Mouse (Mus musculus) forebrain, postnatal 0 days (tissue): Measurements from ENCODE around the gene Idh3g. TPM values are rescaled to one million over a fixed set of nuclear protein-coding genes. Genes with fewer than 3 reads are reported as not detected.
"Not testable (repeated sequence)": the region's sequence is repeated elsewhere in the genome, so short reads cannot be mapped to it uniquely, and the experiment has no call there.

Experiments used
- ATAC-seq: fragments of 200-750 bp; cut with Nextera tagmentation; 2 replicates; pipeline ENCODE4 v1.8.0; 2017; ENCODE audit warnings: mild to moderate bottlenecking, moderate library complexity
- DNase-seq: peaks from one replicate; pipeline ENCODE4 v3.0.0-alpha.2; 2015
- H3K27ac ChIP-seq: fragments of 300-500 bp; sonication (generic); 2 replicates; pipeline ENCODE4 v1.5.1; 2014; ENCODE audit warnings: low read depth, mild to moderate bottlenecking, antibody characterized with exemption, low read length, moderate library complexity, mixed read lengths
- H3K27me3 ChIP-seq: fragments of 300-500 bp; sonication (generic); 2 replicates; pipeline ENCODE4 v1.6.1; 2014; ENCODE audit warnings: mild to moderate bottlenecking, low read length, mixed read lengths; ENCODE audit not compliant: insufficient read depth
- H3K36me3 ChIP-seq: fragments of 300-500 bp; sonication (generic); 2 replicates; pipeline ENCODE4 v1.6.1; 2014; ENCODE audit warnings: mild to moderate bottlenecking, moderate library complexity; ENCODE audit not compliant: insufficient read depth
- H3K4me1 ChIP-seq: fragments of 300-500 bp; sonication (generic); 2 replicates; pipeline ENCODE4 v1.6.1; 2014; ENCODE audit warnings: antibody characterized with exemption; ENCODE audit not compliant: insufficient read depth
- H3K4me2 ChIP-seq: fragments of 300-500 bp; sonication (generic); 2 replicates; pipeline ENCODE4 v1.6.1; 2014; ENCODE audit warnings: low read depth, mild to moderate bottlenecking, moderate library complexity
- H3K4me3 ChIP-seq: fragments of 300-500 bp; sonication (generic); 2 replicates; pipeline ENCODE4 v1.5.1; 2014; ENCODE audit warnings: low read depth, low read length, mixed read lengths
- H3K9ac ChIP-seq: fragments of 300-500 bp; sonication (generic); 2 replicates; pipeline ENCODE4 v1.6.1; 2014; ENCODE audit warnings: mild to moderate bottlenecking
- H3K9me3 ChIP-seq: fragments of 300-500 bp; sonication (generic); 2 replicates; pipeline ENCODE4 v1.6.1; 2016; ENCODE audit warnings: low read length
- CTCF ChIP-seq: sonication (generic); IDR thresholded peaks from 2 replicates; pipeline ENCODE4 v1.5.1; 2016; ENCODE audit warnings: antibody characterized with exemption, control low read depth, low read depth
- WGBS: fragments of 180-500 bp; shearing (Covaris S2); extraction: QIAGEN DNeasy Blood & Tissue Kit; methylation state at CpG from one replicate; pipeline ENCODE4 v1.1.7; 2014; 5-methylcytosine and 5-hydroxymethylcytosine counted together
- polyA plus RNA-seq: library from polyadenylated mRNA; unstranded; fragments of >200 nt; fragmentation: Nextera tagmentation; extraction: Ambion mirVana; gene quantifications from 2 replicates; pipeline ENCODE4 v1.2.1, GENCODE M21; 2015
- total RNA-seq: library from RNA; depleted of rRNA; stranded (reverse); fragments of >200 nt; gene quantifications from 2 replicates; pipeline ENCODE4 v1.2.3, GENCODE M21; 2014; rRNA removed

The Idh3g gene
- total and polyA plus RNA-seq, 2 experiments from 2014 or later = 186 to 208 TPM

DNA sequence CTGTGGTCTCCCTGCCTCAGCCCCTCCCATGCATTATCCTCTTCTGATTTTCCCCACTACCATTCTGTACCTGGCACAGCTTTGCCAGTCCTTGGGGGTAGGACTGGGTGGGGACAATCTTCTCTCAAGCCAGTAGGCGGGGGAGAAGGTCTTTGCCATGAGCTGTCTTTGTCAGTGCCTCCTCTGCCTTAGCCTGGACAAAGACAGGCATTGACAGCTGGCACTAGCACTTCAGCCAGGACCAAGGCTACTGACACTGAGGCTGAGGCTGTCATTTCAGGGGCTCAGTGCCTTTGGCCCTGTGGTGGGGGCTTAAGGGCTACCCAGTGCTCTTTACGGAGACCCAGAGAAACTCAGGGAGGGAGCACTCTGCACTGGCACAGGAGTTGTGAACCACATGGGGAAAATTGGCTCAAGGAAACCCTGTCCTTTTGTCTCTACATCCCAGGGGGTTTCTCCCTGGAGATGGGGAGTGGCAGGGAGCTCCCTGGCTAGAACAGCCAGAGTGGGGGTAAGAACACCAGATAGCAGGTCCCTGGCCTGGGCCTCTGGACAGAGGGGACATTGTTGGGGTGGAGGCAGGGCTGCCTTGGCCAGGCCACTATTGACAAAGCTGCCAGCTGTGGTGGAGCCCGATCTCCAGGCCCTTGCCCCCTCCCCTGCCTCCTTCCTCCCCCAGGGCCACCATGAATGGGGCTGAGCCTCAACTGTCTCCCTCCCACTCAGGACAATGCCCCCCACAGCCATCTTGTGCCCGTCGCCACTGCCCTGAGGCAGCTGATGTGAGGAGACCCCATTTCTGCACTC, 30.2 kb downstream of the Idh3g start, which contains the start of gene Plxnb3:
TSS of gene Plxnb3 (plus strand) at position 757 of the 807 bp plus-strand sequence.
- ATAC-seq = peak; percentile 32; the same call in 1 of the 2 replicates

GRCm38 (mm10) chrX:73748977-73749376, 37.7 kb downstream of the Idh3g start:
- ATAC-seq = no peak

More for the DNA sequence above, 30.2 kb downstream of the Idh3g start, which contains the start of gene Plxnb3:
- no peaks in the 10 kb centered on the region for H3K27me3 ChIP-seq
- no peaks in the 10 kb centered on the region for H3K9me3 ChIP-seq
- H3K27ac ChIP-seq = no peak within 1 kb of the TSS
- no peak within 1 kb of the TSS for H3K4me2 ChIP-seq
- no peak within 1 kb of the TSS for H3K4me3 ChIP-seq
- TF ChIP-seq CTCF = no peak
- no peak within 1 kb of the TSS for H3K9ac ChIP-seq
- DNase-seq = no peak
- no peaks in the 10 kb centered on the region for H3K36me3 ChIP-seq
- 67% methylated on average over 5 of the region's 5 CpGs for WGBS
- no peaks in the 10 kb centered on the region for H3K4me1 ChIP-seq

GRCm38 (mm10) chrX:73744774-73745481, 41.8 kb downstream of the Idh3g start:
- TF ChIP-seq CTCF = no peak
- no peak overlapping the region for H3K27ac ChIP-seq
- no peaks in the 10 kb centered on the region for H3K4me1 ChIP-seq
- H3K4me3 ChIP-seq = no peak overlapping the region
- H3K9me3 ChIP-seq = no peaks in the 10 kb centered on the region
- ATAC-seq = no peak
- H3K27me3 ChIP-seq = no peaks in the 10 kb centered on the region
- 90% methylated on average over 1 of the region's 1 CpGs for WGBS
- DNase-seq = no peak
- no peak overlapping the region for H3K9ac ChIP-seq
- H3K36me3 ChIP-seq = no peaks in the 10 kb centered on the region
- no peak overlapping the region for H3K4me2 ChIP-seq

More at GRCm38 (mm10) chrX:73748977-73749376, 37.7 kb downstream of the Idh3g start:
- no peak for DNase-seq
- no peaks in the 10 kb centered on the region for H3K36me3 ChIP-seq
- no peak overlapping the region for H3K27ac ChIP-seq
- no peaks in the 10 kb centered on the region for H3K4me1 ChIP-seq
- WGBS = 90% methylated on average over 1 of the region's 1 CpGs
- H3K4me2 ChIP-seq = no peak overlapping the region
- no peaks in the 10 kb centered on the region for H3K9me3 ChIP-seq
- no peak overlapping the region for H3K9ac ChIP-seq
- TF ChIP-seq CTCF = no peak
- no peaks in the 10 kb centered on the region for H3K27me3 ChIP-seq
- H3K4me3 ChIP-seq = no peak overlapping the region

GRCm38 (mm10) chrX:73739841-73740240, 46.9 kb downstream of the Idh3g start:
- H3K36me3 ChIP-seq, H3K9me3 ChIP-seq, DNase-seq, H3K4me2 ChIP-seq, H3K27ac ChIP-seq, H3K4me1 ChIP-seq, H3K4me3 ChIP-seq, H3K27me3 ChIP-seq, H3K9ac ChIP-seq, ATAC-seq: not testable (repeated sequence)
- whole genome bisulfite sequencing = 94% methylated on average over 7 of the region's 7 CpGs

- Histone ChIP-seq H3K4me1 (no peaks in the 10 kb centered on the region), H3K27ac (no peak overlapping the region), H3K9me3 (no peaks in the 10 kb centered on the region), H3K9ac (no peak overlapping the region), H3K27me3 (no peaks in the 10 kb centered on the region), H3K36me3 (no peaks in the 10 kb centered on the region), H3K4me2 (no peak overlapping the region), H3K4me3 (no peak overlapping the region)
- no peak for ATAC-seq
- DNase-seq = no peak
- WGBS = 60% methylated on average over 5 of the region's 5 CpGs
- no peak for TF ChIP-seq CTCF
These were observed 47.5 kb downstream of the Idh3g start for GRCm38 (mm10) chrX:73739151-73739550.

GRCm38 (mm10) chrX:73738155-73738554, 48.5 kb downstream of the Idh3g start:
- H3K27me3 ChIP-seq = no peaks in the 10 kb centered on the region
- 45% methylated on average over 1 of the region's 1 CpGs for WGBS
- no peaks in the 10 kb centered on the region for H3K4me1 ChIP-seq
- no peak for ATAC-seq
- H3K4me2 ChIP-seq = no peak overlapping the region
- DNase-seq = no peak
- no peaks in the 10 kb centered on the region for H3K9me3 ChIP-seq
- no peak overlapping the region for H3K4me3 ChIP-seq
- H3K27ac ChIP-seq = no peak overlapping the region
- no peak overlapping the region for H3K9ac ChIP-seq
- no peaks in the 10 kb centered on the region for H3K36me3 ChIP-seq
- no peak for TF ChIP-seq CTCF

- no peak for DNase-seq
- H3K4me3 ChIP-seq = no peak overlapping the region
- H3K9me3 ChIP-seq = no peaks in the 10 kb centered on the region
- no peaks in the 10 kb centered on the region for H3K27me3 ChIP-seq
- ATAC-seq = no peak
- TF ChIP-seq CTCF = no peak
- H3K4me2 ChIP-seq = no peak overlapping the region
- H3K9ac ChIP-seq = no peak overlapping the region
- 62% methylated on average over 1 of the region's 1 CpGs for WGBS
- H3K27ac ChIP-seq = no peak overlapping the region
- H3K4me1 ChIP-seq = no peaks in the 10 kb centered on the region
- no peaks in the 10 kb centered on the region for H3K36me3 ChIP-seq
These were observed 55.8 kb downstream of the Idh3g start for GRCm38 (mm10) chrX:73730908-73731307.

Other genes starting within 250 kb of the Idh3g start
- gene Dusp9, start 147.5 kb downstream of the Idh3g start, total RNA-seq = 0.19 and 0.92 TPM in 2 replicates
- 0.23 and 0.28 TPM in 2 replicates for gene Dusp9, start 147.5 kb downstream of the Idh3g start, polyA plus RNA-seq
- 104 and 117 TPM in 2 replicates for gene Pnck, start 126.8 kb downstream of the Idh3g start, total RNA-seq
- gene Pnck, start 126.8 kb downstream of the Idh3g start, polyA plus RNA-seq = 136 and 145 TPM in 2 replicates
- gene Slc6a8, start 113.7 kb downstream of the Idh3g start, total RNA-seq = 39.5 and 45.4 TPM in 2 replicates
- gene Slc6a8, start 113.7 kb downstream of the Idh3g start, polyA plus RNA-seq = 3.9 and 5.8 TPM in 2 replicates
- gene Bcap31, start 70.7 kb downstream of the Idh3g start, total RNA-seq = 41.9 and 45.4 TPM in 2 replicates
- gene Bcap31, start 70.7 kb downstream of the Idh3g start, polyA plus RNA-seq = 113 and 121 TPM in 2 replicates
- gene Abcd1, start 70.3 kb downstream of the Idh3g start, total RNA-seq = 11.7 and 13.8 TPM in 2 replicates
- gene Abcd1, start 70.3 kb downstream of the Idh3g start, polyA plus RNA-seq = 6.7 and 7.6 TPM in 2 replicates
- 0.62 and 1.6 TPM in 2 replicates for gene Plxnb3, start 29.8 kb downstream of the Idh3g start, total RNA-seq
- 0.29 and 0.45 TPM in 2 replicates for gene Plxnb3, start 29.8 kb downstream of the Idh3g start, polyA plus RNA-seq
- 0.14 and 0.62 TPM in 2 replicates for gene Srpk3, start 12.5 kb downstream of the Idh3g start, total RNA-seq
- gene Srpk3, start 12.5 kb downstream of the Idh3g start, polyA plus RNA-seq = 0.91 and 0.99 TPM in 2 replicates
- 107 and 169 TPM in 2 replicates for gene Ssr4, start 131 bp upstream of the Idh3g start, total RNA-seq
- gene Ssr4, start 131 bp upstream of the Idh3g start, polyA plus RNA-seq = 167 and 186 TPM in 2 replicates
- 239 and 252 TPM in 2 replicates for gene Pdzd4, start 38.1 kb upstream of the Idh3g start, total RNA-seq
- 3.4 and 4.0 TPM in 2 replicates for gene Pdzd4, start 38.1 kb upstream of the Idh3g start, polyA plus RNA-seq
- not detected in 2 replicates for gene Avpr2, start 105.2 kb upstream of the Idh3g start, total RNA-seq
- not detected in 2 replicates for gene Avpr2, start 105.2 kb upstream of the Idh3g start, polyA plus RNA-seq
- 225 and 256 TPM in 2 replicates for gene L1cam, start 109.2 kb upstream of the Idh3g start, total RNA-seq
- gene L1cam, start 109.2 kb upstream of the Idh3g start, polyA plus RNA-seq = 75.9 and 100 TPM in 2 replicates
- 2.0 and 4.8 TPM in 2 replicates for gene Arhgap4, start 135.0 kb upstream of the Idh3g start, total RNA-seq
- 1.1 and 1.6 TPM in 2 replicates for gene Arhgap4, start 135.0 kb upstream of the Idh3g start, polyA plus RNA-seq
- gene Naa10, start 135.0 kb upstream of the Idh3g start, total RNA-seq = 68.9 and 71.2 TPM in 2 replicates
- 92.1 and 100 TPM in 2 replicates for gene Naa10, start 135.0 kb upstream of the Idh3g start, polyA plus RNA-seq
- gene Renbp, start 144.0 kb upstream of the Idh3g start, total RNA-seq = 4.9 and 13.1 TPM in 2 replicates
- 11.7 and 12.4 TPM in 2 replicates for gene Renbp, start 144.0 kb upstream of the Idh3g start, polyA plus RNA-seq
- 69.7 and 102 TPM in 2 replicates for gene Hcfc1, start 179.5 kb upstream of the Idh3g start, total RNA-seq
- 23.1 and 30.8 TPM in 2 replicates for gene Hcfc1, start 179.5 kb upstream of the Idh3g start, polyA plus RNA-seq
- gene Irak1, start 237.0 kb upstream of the Idh3g start, total RNA-seq = 41.9 and 63.7 TPM in 2 replicates
- gene Irak1, start 237.0 kb upstream of the Idh3g start, polyA plus RNA-seq = 21.0 and 28.0 TPM in 2 replicates